Mouse (Mus musculus) liver, adult 2 months (tissue): ENCODE data around the gene Olfr1020. TPM values are rescaled to one million over a fixed set of nuclear protein-coding genes. Genes with fewer than 3 reads are reported as not detected.

Experiments used
- DNase-seq: peaks from one replicate; pipeline ENCODE4 v3.0.0-alpha.2; 2011; ENCODE audit warnings: low read depth, low spot score; ENCODE audit errors: extremely low read depth
- H3K27ac ChIP-seq: fragments of 200-500 bp; replicated peaks from 2 replicates; pipeline ENCODE4 v1.5.1; 2012; ENCODE audit warnings: low read depth, mild to moderate bottlenecking, control low read depth, inconsistent platforms, low read length; ENCODE audit not compliant: insufficient read depth
- H3K27me3 ChIP-seq: fragments of 200-500 bp; 2 replicates; pipeline ENCODE4 v1.6.1; 2012; ENCODE audit warnings: mild to moderate bottlenecking, moderate library complexity, low read length, inconsistent platforms; ENCODE audit not compliant: control insufficient read depth, insufficient read depth
- H3K36me3 ChIP-seq: fragments of 200-500 bp; 2 replicates; pipeline ENCODE4 v1.6.1; 2012; ENCODE audit warnings: low read length, inconsistent platforms; ENCODE audit not compliant: control insufficient read depth, insufficient read depth
- H3K4me1 ChIP-seq: fragments of 200-500 bp; 2 replicates; pipeline ENCODE4 v1.6.1; 2011; ENCODE audit warnings: low read length; ENCODE audit not compliant: control insufficient read depth, insufficient read depth
- H3K4me3 ChIP-seq: fragments of 200-500 bp; 2 replicates; pipeline ENCODE4 v1.5.1; 2011; ENCODE audit warnings: low read depth, mild to moderate bottlenecking, control low read depth, low read length, moderate library complexity; ENCODE audit not compliant: insufficient read depth
- H3K79me2 ChIP-seq: fragments of 200-500 bp; 2 replicates; pipeline ENCODE4 v1.6.1; 2012; ENCODE audit warnings: inconsistent platforms, mild to moderate bottlenecking, low read length, moderate library complexity; ENCODE audit not compliant: control insufficient read depth, insufficient read depth
- H3K9ac ChIP-seq: fragments of 200-500 bp; 2 replicates; pipeline ENCODE4 v1.6.1; 2012; ENCODE audit warnings: low read depth, mild to moderate bottlenecking, control low read depth, inconsistent platforms, low read length
- CTCF ChIP-seq: fragments of 200-500 bp; IDR thresholded peaks from 2 replicates; pipeline ENCODE4 v1.5.1; 2011; ENCODE audit warnings: low read depth, low read length, control low read depth
- POLR2A ChIP-seq: fragments of 200-500 bp; IDR thresholded peaks from 2 replicates; pipeline ENCODE4 v1.6.1; 2011; ENCODE audit warnings: low read length, control low read depth; ENCODE audit not compliant: insufficient read depth; ENCODE audit errors: extremely low read depth
- WGBS: fragments of 180-500 bp; shearing (Covaris S2); methylation state at CpG from one replicate; pipeline ENCODE4 v1.1.7; 2018; 5-methylcytosine and 5-hydroxymethylcytosine counted together
- polyA plus RNA-seq: library from polyadenylated mRNA; depleted of rRNA; stranded (reverse); fragments of >200 nt; gene quantifications from 2 replicates; pipeline ENCODE4 v1.2.3, GENCODE M21; 2012; rRNA removed
- total RNA-seq: library from RNA; depleted of rRNA; stranded (reverse); fragments of >200 nt; gene quantifications from 2 replicates; pipeline ENCODE4 v1.2.3, GENCODE M21; 2014; rRNA removed

Olfr1020 gene
- total RNA-seq (not detected in 2 replicates), polyA plus RNA-seq (not detected in 2 replicates)

- Histone ChIP-seq H3K36me3 (no peaks in the 10 kb centered on the region), H3K27me3 (no peaks in the 10 kb centered on the region), H3K79me2 (no peaks in the 10 kb centered on the region), H3K4me3 (no peak within 1 kb of the TSS), H3K27ac (no peak within 1 kb of the TSS), H3K4me1 (no peaks in the 10 kb centered on the region), H3K9ac (no peak within 1 kb of the TSS)
- no peak for DNase-seq
- whole genome bisulfite sequencing = 92% methylated on average over 1 of the region's 1 CpGs
- TF ChIP-seq POLR2A (no peak), CTCF (no peak)
Observed at GRCm38 (mm10) chr2:85846730-85847129, at the start of gene Olfr1020. Olfr1020 (plus strand) TSS chr2:85847030.

GRCm38 (mm10) chr2:85802444-85802843, 44.4 kb upstream of the Olfr1020 start, which contains the start of gene Olfr1016:
Olfr1016 (minus strand) TSS chr2:85802544.
- H3K27ac ChIP-seq = no peak within 1 kb of the TSS
- no peaks in the 10 kb centered on the region for H3K36me3 ChIP-seq
- no peak for DNase-seq
- H3K4me1 ChIP-seq = no peaks in the 10 kb centered on the region
- no peak within 1 kb of the TSS for H3K9ac ChIP-seq
- no peaks in the 10 kb centered on the region for H3K79me2 ChIP-seq
- H3K27me3 ChIP-seq = no peaks in the 10 kb centered on the region
- TF ChIP-seq CTCF (no peak), POLR2A (no peak)
- no peak within 1 kb of the TSS for H3K4me3 ChIP-seq
- WGBS = 88% methylated on average over 2 of the region's 2 CpGs

- H3K4me1 ChIP-seq = no peaks in the 10 kb centered on the region
- H3K79me2 ChIP-seq = no peaks in the 10 kb centered on the region
- H3K27me3 ChIP-seq = no peaks in the 10 kb centered on the region
- 81% methylated on average over 4 of the region's 4 CpGs for WGBS
- no peak overlapping the region for H3K27ac ChIP-seq
- no peak for DNase-seq
- no peak overlapping the region for H3K9ac ChIP-seq
- no peak overlapping the region for H3K4me3 ChIP-seq
- TF ChIP-seq CTCF = no peak
- no peak for TF ChIP-seq POLR2A
- H3K36me3 ChIP-seq = no peaks in the 10 kb centered on the region
Observed at GRCm38 (mm10) chr2:85804501-85804900, 42.3 kb upstream of the Olfr1020 start.

- H3K9ac ChIP-seq = no peak within 1 kb of the TSS
- no peaks in the 10 kb centered on the region for H3K36me3 ChIP-seq
- no peak within 1 kb of the TSS for H3K27ac ChIP-seq
- H3K79me2 ChIP-seq = no peaks in the 10 kb centered on the region
- no peaks in the 10 kb centered on the region for H3K27me3 ChIP-seq
- H3K4me3 ChIP-seq = no peak within 1 kb of the TSS
- DNase-seq = no peak
- TF ChIP-seq CTCF (no peak), POLR2A (no peak)
- H3K4me1 ChIP-seq = no peaks in the 10 kb centered on the region
Observed at GRCm38 (mm10) chr2:85818179-85818578, 28.7 kb upstream of the Olfr1020 start, which contains the start of gene Olfr1018. Olfr1018 (plus strand) TSS chr2:85818479.

GRCm38 (mm10) chr2:85845383-85845782, 1.4 kb upstream of the Olfr1020 start, which contains the start of gene Olfr1019:
Olfr1019 (minus strand) TSS chr2:85845483.
- H3K36me3 ChIP-seq = no peaks in the 10 kb centered on the region
- H3K4me3 ChIP-seq = no peak within 1 kb of the TSS
- no peaks in the 10 kb centered on the region for H3K27me3 ChIP-seq
- TF ChIP-seq POLR2A (no peak), CTCF (no peak)
- DNase-seq = no peak
- no peaks in the 10 kb centered on the region for H3K79me2 ChIP-seq
- H3K9ac ChIP-seq = no peak within 1 kb of the TSS
- no peak within 1 kb of the TSS for H3K27ac ChIP-seq
- no peaks in the 10 kb centered on the region for H3K4me1 ChIP-seq

- Histone ChIP-seq H3K36me3 (no peaks in the 10 kb centered on the region), H3K4me1 (no peaks in the 10 kb centered on the region), H3K79me2 (no peaks in the 10 kb centered on the region), H3K27ac (no peak within 1 kb of the TSS), H3K4me3 (no peak within 1 kb of the TSS), H3K9ac (no peak within 1 kb of the TSS), H3K27me3 (no peaks in the 10 kb centered on the region)
- DNase-seq = no peak
- 41% methylated on average over 2 of the region's 2 CpGs for WGBS
- no peak for TF ChIP-seq CTCF
- no peak for TF ChIP-seq POLR2A
Observed at GRCm38 (mm10) chr2:85868294-85868693, 21.5 kb downstream of the Olfr1020 start, which contains the start of gene Olfr1022. Olfr1022 (plus strand) TSS chr2:85868594.
